Mouse (Mus musculus) brown adipose tissue, adult 24 weeks (tissue): ENCODE results near the gene Dmd. TPM values are rescaled to one million over a fixed set of nuclear protein-coding genes. Genes with fewer than 3 reads are reported as not detected.
A peak's percentile ranks its signal among the peaks of the same experiment; 100 is the strongest.

ENCODE experiments used
- H3K27ac ChIP-seq: fragments of 200-500 bp; replicated peaks from 2 replicates; pipeline ENCODE4 v1.5.1; 2012; ENCODE audit warnings: low read depth, mild to moderate bottlenecking, low read length
- H3K4me1 ChIP-seq: fragments of 200-500 bp; 2 replicates; pipeline ENCODE4 v1.6.1; 2012; ENCODE audit warnings: low read length, mixed read lengths; ENCODE audit not compliant: control insufficient read depth, insufficient read depth, insufficient read length
- H3K4me3 ChIP-seq: fragments of 200-500 bp; 2 replicates; pipeline ENCODE4 v1.5.1; 2012; ENCODE audit warnings: low read depth, mild to moderate bottlenecking, low read length, moderate library complexity; ENCODE audit not compliant: insufficient read depth
- polyA plus RNA-seq: library from polyadenylated mRNA; stranded (reverse); fragments of >200 nt; gene quantifications from 2 replicates; pipeline ENCODE4 v1.2.4, GENCODE M21; 2012; ENCODE audit not compliant: missing spikeins, insufficient read depth, insufficient read length

Dmd gene
- polyA plus RNA-seq, 1 experiment: 5.9 TPM

GRCm38 (mm10) chrX:85073602-85074001 is 2124.9 kb downstream of the Dmd start:
- Histone ChIP-seq H3K27ac (no peak overlapping the region), H3K4me1 (no peaks in the 10 kb centered on the region)

DNA sequence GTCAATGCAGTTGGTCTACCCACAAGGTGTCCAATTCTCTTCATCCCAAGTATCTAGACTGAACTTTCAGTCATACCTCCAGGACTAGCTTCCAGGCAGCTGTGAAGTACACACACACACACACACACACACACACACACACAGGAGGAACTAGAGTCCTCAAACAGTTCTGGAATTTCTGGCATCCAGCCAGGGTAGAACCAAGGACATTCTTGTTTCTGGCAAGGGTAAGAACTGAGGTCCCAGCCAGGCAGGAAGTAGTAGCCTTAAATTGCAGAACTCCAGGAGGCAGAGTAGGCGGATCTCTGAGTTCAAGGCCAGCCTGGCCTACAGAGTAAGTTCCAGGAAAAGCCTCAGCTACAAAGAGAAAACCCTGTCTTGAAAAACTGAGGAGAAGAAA is 2128.2 kb downstream of the Dmd start:
- Histone ChIP-seq H3K27ac (no peak overlapping the region), H3K4me3 (no peak overlapping the region), H3K4me1 (0 out of 2 replicates have a peak, but pooled peaks cover 2% of the 10 kb centered on the region)

More at GRCm38 (mm10) chrX:85073602-85074001, 2124.9 kb downstream of the Dmd start:
- no peak overlapping the region for H3K4me3 ChIP-seq

- no peak overlapping the region for H3K4me3 ChIP-seq
- H3K4me1 ChIP-seq: 0 out of 2 replicates have a peak, but pooled peaks cover 2% of the 10 kb centered on the region
Measured at GRCm38 (mm10) chrX:85077605-85078004, 2128.9 kb downstream of the Dmd start.

DNA sequence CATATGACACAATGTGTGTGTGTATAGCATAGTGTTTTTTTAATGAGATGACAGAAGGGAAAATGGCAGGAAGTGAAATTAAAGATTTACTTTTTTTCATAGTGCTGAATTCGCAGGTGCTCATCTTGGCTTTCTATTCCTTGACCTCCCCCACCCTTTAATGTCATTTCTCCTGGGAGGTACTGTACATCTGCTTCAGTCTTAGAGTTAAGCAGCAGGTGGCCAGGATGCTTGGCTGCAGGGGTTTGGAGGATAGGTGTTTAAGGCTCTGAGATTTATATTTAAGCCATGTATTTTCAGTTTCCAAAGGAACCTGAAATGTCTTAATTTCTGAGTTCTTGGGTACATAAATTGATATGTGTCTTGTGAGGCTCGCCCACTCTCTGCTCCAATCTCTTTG is 2130.5 kb downstream of the Dmd start:
- H3K4me1 ChIP-seq: 0 out of 2 replicates have a peak, but pooled peaks cover 2% of the 10 kb centered on the region
- H3K4me3 ChIP-seq: no peak overlapping the region
- H3K27ac ChIP-seq: no peak overlapping the region

More at GRCm38 (mm10) chrX:85077605-85078004, 2128.9 kb downstream of the Dmd start:
- no peak overlapping the region for H3K27ac ChIP-seq

DNA sequence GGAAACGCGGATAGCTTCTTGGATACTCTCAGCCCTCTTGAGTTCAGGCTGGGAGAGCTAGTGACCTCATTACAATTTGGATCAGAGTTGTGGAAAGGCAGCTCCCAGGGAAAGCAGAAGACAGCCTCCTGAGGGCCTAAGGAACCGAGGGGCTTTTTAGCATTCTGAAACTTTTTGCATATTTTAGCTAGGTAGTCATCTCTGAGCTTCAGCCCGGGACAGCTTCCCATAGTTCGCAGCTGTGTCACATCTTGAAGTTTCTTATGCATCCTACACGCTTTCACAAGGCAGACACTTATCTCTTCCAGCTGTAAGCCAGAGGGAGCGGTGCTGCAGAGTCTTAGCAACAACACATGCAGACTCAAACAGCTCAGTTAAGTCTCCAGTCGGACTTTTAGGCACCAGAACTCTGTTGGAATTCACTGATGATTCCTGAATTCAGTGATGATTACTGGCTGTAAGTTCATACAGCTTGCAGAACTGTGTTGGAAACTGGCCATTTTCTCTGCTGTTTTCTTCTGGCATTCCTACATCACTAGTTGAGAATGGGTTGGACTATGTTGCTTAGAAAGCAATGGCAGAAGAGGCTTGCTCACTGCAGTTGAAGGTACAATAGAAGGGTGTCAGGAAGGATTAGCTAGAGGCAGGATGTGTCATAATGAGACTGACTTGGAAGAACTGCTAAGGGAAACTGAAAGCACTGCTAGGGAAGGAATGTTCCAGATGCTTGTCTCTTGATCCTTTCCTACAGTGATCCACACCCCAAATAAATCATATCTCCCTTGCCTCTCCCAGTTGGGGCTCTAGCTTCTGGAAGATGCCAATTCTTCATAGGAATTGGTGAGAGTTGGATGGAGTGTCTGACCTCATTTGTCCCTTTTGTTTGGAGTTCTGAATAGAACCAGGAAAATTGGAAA is 2135.8 kb downstream of the Dmd start:
- Histone ChIP-seq H3K4me1 (0 out of 2 replicates have a peak, but pooled peaks cover 2% of the 10 kb centered on the region), H3K27ac (peak overlapping the region; percentile 65)

DNA sequence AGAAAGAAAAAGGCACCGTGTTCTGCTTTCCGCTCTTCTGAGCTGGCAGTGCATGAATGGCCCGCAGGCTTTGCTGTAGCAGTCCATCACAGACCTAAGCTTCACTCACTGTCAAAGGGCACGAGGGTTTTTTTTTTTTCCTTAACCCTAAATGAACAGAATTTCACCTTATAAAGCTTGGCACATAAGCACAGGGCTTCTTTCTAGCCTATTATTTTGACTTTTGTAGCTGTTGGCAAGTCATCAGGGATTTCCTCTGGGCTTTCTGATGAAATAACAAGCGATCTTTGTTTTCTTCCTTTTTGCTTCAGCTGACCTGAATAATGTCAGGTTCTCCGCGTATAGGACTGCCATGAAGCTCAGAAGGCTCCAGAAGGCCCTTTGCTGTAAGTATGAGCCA is 2140.8 kb downstream of the Dmd start:
- no peak overlapping the region for H3K27ac ChIP-seq
- H3K4me3 ChIP-seq: no peak overlapping the region
- H3K4me1 ChIP-seq: no peaks in the 10 kb centered on the region

More for the DNA sequence above, 2135.8 kb downstream of the Dmd start:
- H3K4me3 ChIP-seq: no peak overlapping the region

DNA sequence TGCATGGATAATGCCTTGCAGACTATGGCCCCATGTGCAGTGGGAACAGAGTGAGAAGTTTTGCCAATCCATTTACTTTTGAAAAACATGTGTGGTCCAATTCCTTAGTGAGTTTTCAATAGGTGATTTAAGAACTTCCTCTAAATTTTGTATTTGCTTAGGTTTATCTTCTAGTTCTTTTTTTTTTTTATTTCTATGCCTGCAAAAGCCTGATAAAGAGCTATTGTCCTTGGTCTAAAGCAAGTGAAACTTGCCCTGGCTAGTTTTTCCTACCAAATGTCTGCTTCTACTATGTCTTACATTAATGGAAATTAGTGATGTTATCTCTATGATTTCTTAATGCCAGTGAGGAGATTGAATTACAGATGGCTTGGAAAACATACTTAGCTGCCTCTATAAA is 2144.7 kb downstream of the Dmd start:
- no peaks in the 10 kb centered on the region for H3K4me1 ChIP-seq
- H3K27ac ChIP-seq: no peak overlapping the region

DNA sequence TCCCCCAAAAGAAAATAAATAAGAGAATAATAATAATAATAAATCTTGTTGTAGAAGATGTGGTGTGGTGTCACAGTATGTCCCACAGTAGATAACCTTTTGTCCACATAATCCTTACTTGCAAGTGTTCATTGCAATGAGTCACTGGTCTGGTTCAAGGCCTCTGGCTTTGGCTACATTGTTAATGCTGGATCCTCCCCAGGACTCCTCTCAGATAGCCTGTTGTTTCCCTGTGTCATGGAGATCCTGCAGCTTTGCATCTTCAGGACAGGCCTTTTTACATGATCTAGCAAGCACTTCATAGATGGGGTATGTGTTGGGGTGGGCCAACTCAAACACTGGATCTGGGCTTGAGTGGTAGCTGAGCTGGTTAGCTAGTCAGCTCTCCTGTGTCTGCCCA is 2150.0 kb downstream of the Dmd start:
- Histone ChIP-seq H3K27ac (no peak overlapping the region), H3K4me3 (no peak overlapping the region)

More for the DNA sequence above, 2144.7 kb downstream of the Dmd start:
- no peak overlapping the region for H3K4me3 ChIP-seq

GRCm38 (mm10) chrX:85112418-85112817 is 2163.7 kb downstream of the Dmd start:
- Histone ChIP-seq H3K27ac (no peak overlapping the region), H3K4me3 (no peak overlapping the region), H3K4me1 (no peaks in the 10 kb centered on the region)

More for the DNA sequence above, 2150.0 kb downstream of the Dmd start:
- no peaks in the 10 kb centered on the region for H3K4me1 ChIP-seq

GRCm38 (mm10) chrX:85132706-85133105 is 2184.0 kb downstream of the Dmd start:
- Histone ChIP-seq H3K4me3 (no peak overlapping the region), H3K4me1 (no peaks in the 10 kb centered on the region), H3K27ac (no peak overlapping the region)

DNA sequence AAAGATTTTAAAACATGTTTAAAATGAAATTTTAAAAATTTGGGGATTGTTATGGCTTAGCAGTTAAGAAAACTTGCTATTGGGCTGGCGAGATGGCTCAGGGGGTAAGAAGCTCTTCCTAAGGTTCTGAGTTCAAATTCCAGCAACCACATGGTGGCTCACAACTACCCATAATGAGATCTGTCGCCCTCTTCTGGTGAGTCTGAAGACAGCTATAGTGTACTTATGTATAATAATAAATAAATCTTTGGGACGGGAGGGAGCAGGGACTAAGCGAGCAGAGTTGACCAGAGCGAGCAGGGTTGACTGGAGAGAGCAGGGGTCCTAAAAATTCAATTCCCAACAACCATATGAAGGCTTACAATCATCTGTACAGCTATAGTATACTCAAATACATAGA is 2188.6 kb downstream of the Dmd start:
- H3K4me3 ChIP-seq: no peak overlapping the region

GRCm38 (mm10) chrX:85171264-85171663 is 2222.6 kb downstream of the Dmd start:
- Histone ChIP-seq H3K4me3 (no peak overlapping the region), H3K4me1 (no peaks in the 10 kb centered on the region), H3K27ac (no peak overlapping the region)

More for the DNA sequence above, 2188.6 kb downstream of the Dmd start:
- Histone ChIP-seq H3K4me1 (no peaks in the 10 kb centered on the region), H3K27ac (no peak overlapping the region)

DNA sequence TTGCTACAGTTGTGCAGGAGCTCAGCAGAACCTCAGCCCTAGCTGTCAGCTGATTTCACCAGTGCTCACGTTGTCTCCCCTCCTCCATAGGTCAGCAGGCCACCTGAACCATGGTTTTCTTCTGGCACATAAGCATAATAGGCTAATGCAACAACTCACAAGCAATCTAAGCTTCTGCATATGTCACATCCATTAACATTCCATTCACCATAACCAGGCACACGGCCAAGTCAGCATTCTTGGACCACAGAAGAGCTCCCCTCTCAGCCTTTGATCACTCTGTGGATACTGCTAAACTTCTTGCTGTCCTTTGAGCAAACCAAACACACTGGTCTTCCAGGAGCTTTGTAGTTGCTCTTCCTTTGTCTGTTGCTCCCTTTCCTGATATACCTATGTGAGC is 2238.9 kb downstream of the Dmd start:
- Histone ChIP-seq H3K27ac (no peak overlapping the region), H3K4me1 (no peaks in the 10 kb centered on the region), H3K4me3 (no peak overlapping the region)

GRCm38 (mm10) chrX:85193856-85194255 is 2245.2 kb downstream of the Dmd start:
- no peak overlapping the region for H3K4me3 ChIP-seq
- H3K4me1 ChIP-seq: no peaks in the 10 kb centered on the region
- no peak overlapping the region for H3K27ac ChIP-seq

DNA sequence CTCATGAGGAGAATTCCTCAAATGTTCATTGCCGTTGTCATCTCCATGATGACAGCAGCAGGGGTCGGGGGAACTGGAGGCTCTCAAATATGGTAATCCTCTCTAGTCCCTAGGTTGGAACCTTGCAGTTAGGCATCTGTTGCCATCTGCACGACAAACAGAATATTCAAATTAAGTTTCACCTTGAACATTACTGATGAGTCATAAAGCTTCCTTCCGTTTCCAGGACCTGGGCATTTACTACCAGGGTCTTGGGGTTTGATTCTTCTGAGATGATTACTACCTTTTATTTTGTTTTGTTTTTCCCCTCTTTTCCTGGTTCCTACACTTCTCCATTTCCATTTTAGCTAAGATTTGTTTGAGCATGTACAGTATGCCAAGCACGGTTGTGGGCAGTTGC is 2249.0 kb downstream of the Dmd start:
- Histone ChIP-seq H3K27ac (no peak overlapping the region), H3K4me3 (no peak overlapping the region), H3K4me1 (no peaks in the 10 kb centered on the region)

DNA sequence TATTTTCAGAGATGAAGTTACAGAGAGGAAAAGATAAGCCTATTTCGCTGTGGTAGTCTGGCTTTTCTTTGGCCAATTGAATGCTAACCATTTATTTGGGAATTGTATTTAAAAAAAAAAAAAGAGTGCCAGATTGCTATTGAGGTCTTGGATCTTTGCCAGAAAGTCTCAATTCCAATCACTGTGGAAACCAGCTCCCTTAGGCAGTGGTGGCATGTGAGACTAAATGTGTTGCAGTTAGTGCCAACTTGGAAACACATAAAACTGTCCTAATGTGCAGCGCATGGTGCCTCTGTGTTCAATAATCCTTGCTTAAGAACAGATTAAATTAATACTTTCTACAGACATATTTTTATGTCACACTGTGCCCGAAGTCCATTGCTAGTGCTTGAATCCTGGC is 2250.7 kb downstream of the Dmd start:
- no peaks in the 10 kb centered on the region for H3K4me1 ChIP-seq
- no peak overlapping the region for H3K27ac ChIP-seq
- no peak overlapping the region for H3K4me3 ChIP-seq
